Mouse (Mus musculus): ENCODE results near the gene Ttc27. TPM values are rescaled to one million over a fixed set of nuclear protein-coding genes. Genes with fewer than 3 reads are reported as not detected.

Ttc27 gene
- polyA plus RNA-seq, 1 experiment: 10.5 TPM

- no peaks in the 10 kb centered on the region for H3K36me3 ChIP-seq (ENCODE audit: control insufficient read depth, insufficient read depth, low read length)
- H3K4me3 ChIP-seq (ENCODE audit: control insufficient read depth, low read depth, low read length): no peak overlapping the region
Measured at GRCm38 (mm10) chr17:74819711-74820110, 102.2 kb downstream of the Ttc27 start.

GRCm38 (mm10) chr17:74830851-74831250, 113.3 kb downstream of the Ttc27 start:
- no peaks in the 10 kb centered on the region for H3K4me1 ChIP-seq (ENCODE audit: control insufficient read depth, insufficient read depth, low read length)
- no peaks in the 10 kb centered on the region for H3K36me3 ChIP-seq (ENCODE audit: control insufficient read depth, insufficient read depth, low read length)
- TF ChIP-seq POLR2A (IDR thresholded peaks at IDR 0.05; ENCODE audit: control insufficient read depth, low read depth, low read length): no peak
- no peak for TF ChIP-seq CTCF (IDR thresholded peaks at IDR 0.05; ENCODE audit: control insufficient read depth, insufficient read depth, insufficient replicate concordance, low read depth, low read length)
- H3K27me3 ChIP-seq (ENCODE audit: control insufficient read depth, insufficient read depth, low read length): no peaks in the 10 kb centered on the region
- H3K27ac ChIP-seq (ENCODE audit: control insufficient read depth, insufficient read depth, low read depth, low read length): no peak overlapping the region
- no peak overlapping the region for H3K4me3 ChIP-seq (ENCODE audit: control insufficient read depth, low read depth, low read length)

More at GRCm38 (mm10) chr17:74819711-74820110, 102.2 kb downstream of the Ttc27 start:
- TF ChIP-seq POLR2A (IDR thresholded peaks at IDR 0.05; ENCODE audit: control insufficient read depth, low read depth, low read length) (no peak), CTCF (IDR thresholded peaks at IDR 0.05; ENCODE audit: control insufficient read depth, insufficient read depth, insufficient replicate concordance, low read depth, low read length) (no peak)
- Histone ChIP-seq H3K4me1 (ENCODE audit: control insufficient read depth, insufficient read depth, low read length) (no peaks in the 10 kb centered on the region), H3K27ac (ENCODE audit: control insufficient read depth, insufficient read depth, low read depth, low read length) (no peak overlapping the region), H3K27me3 (ENCODE audit: control insufficient read depth, insufficient read depth, low read length) (no peaks in the 10 kb centered on the region)

GRCm38 (mm10) chr17:74841721-74842120, 124.2 kb downstream of the Ttc27 start:
- TF ChIP-seq CTCF (IDR thresholded peaks at IDR 0.05; ENCODE audit: control insufficient read depth, insufficient read depth, insufficient replicate concordance, low read depth, low read length): no peak
- TF ChIP-seq POLR2A (IDR thresholded peaks at IDR 0.05; ENCODE audit: control insufficient read depth, low read depth, low read length): no peak
- H3K4me3 ChIP-seq (ENCODE audit: control insufficient read depth, low read depth, low read length): no peak overlapping the region
- H3K27me3 ChIP-seq (ENCODE audit: control insufficient read depth, insufficient read depth, low read length): no peaks in the 10 kb centered on the region
- H3K4me1 ChIP-seq (ENCODE audit: control insufficient read depth, insufficient read depth, low read length): no peaks in the 10 kb centered on the region
- no peak overlapping the region for H3K27ac ChIP-seq (ENCODE audit: control insufficient read depth, insufficient read depth, low read depth, low read length)
- no peaks in the 10 kb centered on the region for H3K36me3 ChIP-seq (ENCODE audit: control insufficient read depth, insufficient read depth, low read length)

GRCm38 (mm10) chr17:74842603-74843002, 125.1 kb downstream of the Ttc27 start:
- TF ChIP-seq POLR2A (IDR thresholded peaks at IDR 0.05; ENCODE audit: control insufficient read depth, low read depth, low read length) (no peak), CTCF (IDR thresholded peaks at IDR 0.05; ENCODE audit: control insufficient read depth, insufficient read depth, insufficient replicate concordance, low read depth, low read length) (no peak)

GRCm38 (mm10) chr17:74843486-74843885, 126.0 kb downstream of the Ttc27 start:
- no peak overlapping the region for H3K27ac ChIP-seq (ENCODE audit: control insufficient read depth, insufficient read depth, low read depth, low read length)
- no peaks in the 10 kb centered on the region for H3K4me1 ChIP-seq (ENCODE audit: control insufficient read depth, insufficient read depth, low read length)
- no peak overlapping the region for H3K4me3 ChIP-seq (ENCODE audit: control insufficient read depth, low read depth, low read length)
- TF ChIP-seq POLR2A (IDR thresholded peaks at IDR 0.05; ENCODE audit: control insufficient read depth, low read depth, low read length) (no peak), CTCF (IDR thresholded peaks at IDR 0.05; ENCODE audit: control insufficient read depth, insufficient read depth, insufficient replicate concordance, low read depth, low read length) (no peak)
- no peaks in the 10 kb centered on the region for H3K36me3 ChIP-seq (ENCODE audit: control insufficient read depth, insufficient read depth, low read length)
- H3K27me3 ChIP-seq (ENCODE audit: control insufficient read depth, insufficient read depth, low read length): no peaks in the 10 kb centered on the region

More at GRCm38 (mm10) chr17:74842603-74843002, 125.1 kb downstream of the Ttc27 start:
- no peak overlapping the region for H3K4me3 ChIP-seq (ENCODE audit: control insufficient read depth, low read depth, low read length)
- no peaks in the 10 kb centered on the region for H3K4me1 ChIP-seq (ENCODE audit: control insufficient read depth, insufficient read depth, low read length)
- H3K27ac ChIP-seq (ENCODE audit: control insufficient read depth, insufficient read depth, low read depth, low read length): no peak overlapping the region
- no peaks in the 10 kb centered on the region for H3K36me3 ChIP-seq (ENCODE audit: control insufficient read depth, insufficient read depth, low read length)
- H3K27me3 ChIP-seq (ENCODE audit: control insufficient read depth, insufficient read depth, low read length): no peaks in the 10 kb centered on the region

GRCm38 (mm10) chr17:74846031-74846891, 128.7 kb downstream of the Ttc27 start:
- H3K27me3 ChIP-seq (ENCODE audit: control insufficient read depth, insufficient read depth, low read length): no peaks in the 10 kb centered on the region
- no peaks in the 10 kb centered on the region for H3K4me1 ChIP-seq (ENCODE audit: control insufficient read depth, insufficient read depth, low read length)
- no peak for TF ChIP-seq CTCF (IDR thresholded peaks at IDR 0.05; ENCODE audit: control insufficient read depth, insufficient read depth, insufficient replicate concordance, low read depth, low read length)
- TF ChIP-seq POLR2A (IDR thresholded peaks at IDR 0.05; ENCODE audit: control insufficient read depth, low read depth, low read length): no peak
- H3K36me3 ChIP-seq (ENCODE audit: control insufficient read depth, insufficient read depth, low read length): no peaks in the 10 kb centered on the region
- no peak overlapping the region for H3K27ac ChIP-seq (ENCODE audit: control insufficient read depth, insufficient read depth, low read depth, low read length)
- H3K4me3 ChIP-seq (ENCODE audit: control insufficient read depth, low read depth, low read length): no peak overlapping the region

- TF ChIP-seq CTCF (IDR thresholded peaks at IDR 0.05; ENCODE audit: control insufficient read depth, insufficient read depth, insufficient replicate concordance, low read depth, low read length) (no peak), POLR2A (IDR thresholded peaks at IDR 0.05; ENCODE audit: control insufficient read depth, low read depth, low read length) (no peak)
- Histone ChIP-seq H3K36me3 (ENCODE audit: control insufficient read depth, insufficient read depth, low read length) (no peaks in the 10 kb centered on the region), H3K4me3 (ENCODE audit: control insufficient read depth, low read depth, low read length) (no peak overlapping the region), H3K4me1 (ENCODE audit: control insufficient read depth, insufficient read depth, low read length) (no peaks in the 10 kb centered on the region), H3K27me3 (ENCODE audit: control insufficient read depth, insufficient read depth, low read length) (no peaks in the 10 kb centered on the region), H3K27ac (ENCODE audit: control insufficient read depth, insufficient read depth, low read depth, low read length) (no peak overlapping the region)
Measured at GRCm38 (mm10) chr17:74850216-74850615, 132.7 kb downstream of the Ttc27 start.

Data from testis, adult 2 months (tissue).